Mouse (Mus musculus): Measurements from ENCODE around the gene Slc25a44. TPM values are rescaled to one million over a fixed set of nuclear protein-coding genes. Genes with fewer than 3 reads are reported as not detected.
"Not testable (repeated sequence)": the region's sequence is repeated elsewhere in the genome, so short reads cannot be mapped to it uniquely, and the experiment has no call there.

Slc25a44 gene
- total RNA-seq, 1 experiment from 2014 or later = 42.9 TPM

- no peak for DNase-seq
Measured at GRCm38 (mm10) chr3:88412636-88413035, 12.3 kb downstream of the Slc25a44 start.

- DNase-seq = no peak
Measured at GRCm38 (mm10) chr3:88411681-88412080, 13.3 kb downstream of the Slc25a44 start.

GRCm38 (mm10) chr3:88410645-88411031, 14.3 kb downstream of the Slc25a44 start:
- no peak for DNase-seq

- DNase-seq = peak; percentile 93
Measured at GRCm38 (mm10) chr3:88409741-88410644, 14.9 kb downstream of the Slc25a44 start, which contains the start of gene Pmf1. Gene Pmf1, minus strand, starts transcription at chr3:88410331.

- DNase-seq = no peak
Measured at GRCm38 (mm10) chr3:88408953-88409352, 16.0 kb downstream of the Slc25a44 start.

GRCm38 (mm10) chr3:88407529-88407928, 17.4 kb downstream of the Slc25a44 start:
- DNase-seq = no peak

- DNase-seq = peak; percentile 38
Measured at GRCm38 (mm10) chr3:88407090-88407489, 17.8 kb downstream of the Slc25a44 start.

GRCm38 (mm10) chr3:88403522-88404230, 21.3 kb downstream of the Slc25a44 start:
- DNase-seq = no peak

- no peak for DNase-seq
Measured at GRCm38 (mm10) chr3:88398666-88399065, 26.3 kb downstream of the Slc25a44 start.

- no peak for DNase-seq
Measured at GRCm38 (mm10) chr3:88395742-88396141, 29.2 kb downstream of the Slc25a44 start.

- DNase-seq = no peak
Measured at GRCm38 (mm10) chr3:88395288-88395687, 29.7 kb downstream of the Slc25a44 start.

- DNase-seq = no peak
Measured at GRCm38 (mm10) chr3:88393776-88394375, 31.1 kb downstream of the Slc25a44 start.

- no peak for DNase-seq
Measured at GRCm38 (mm10) chr3:88384364-88384763, 40.6 kb downstream of the Slc25a44 start, which contains the start of gene Bglap. Gene Bglap, minus strand, starts transcription at chr3:88384464.

GRCm38 (mm10) chr3:88382383-88382782, 42.6 kb downstream of the Slc25a44 start:
- not testable (repeated sequence) for DNase-seq

GRCm38 (mm10) chr3:88381389-88382315, 43.3 kb downstream of the Slc25a44 start:
- peak; percentile 28 for DNase-seq

GRCm38 (mm10) chr3:88378599-88378998, 46.3 kb downstream of the Slc25a44 start, which contains the start of gene Bglap2:
Gene Bglap2, minus strand, starts transcription at chr3:88378699.
- DNase-seq = not testable (repeated sequence)

GRCm38 (mm10) chr3:88376644-88377043, 48.3 kb downstream of the Slc25a44 start:
- not testable (repeated sequence) for DNase-seq

- not testable (repeated sequence) for DNase-seq
Measured at GRCm38 (mm10) chr3:88375750-88376626, 49.0 kb downstream of the Slc25a44 start.

GRCm38 (mm10) chr3:88372643-88373042, 52.3 kb downstream of the Slc25a44 start, which contains the start of gene Bglap3:
Gene Bglap3, minus strand, starts transcription at chr3:88372743.
- not testable (repeated sequence) for DNase-seq

GRCm38 (mm10) chr3:88368511-88368910, 56.4 kb downstream of the Slc25a44 start:
- not testable (repeated sequence) for DNase-seq
